Mouse (Mus musculus): Measurements from ENCODE around the gene Ubr2.

DNA sequence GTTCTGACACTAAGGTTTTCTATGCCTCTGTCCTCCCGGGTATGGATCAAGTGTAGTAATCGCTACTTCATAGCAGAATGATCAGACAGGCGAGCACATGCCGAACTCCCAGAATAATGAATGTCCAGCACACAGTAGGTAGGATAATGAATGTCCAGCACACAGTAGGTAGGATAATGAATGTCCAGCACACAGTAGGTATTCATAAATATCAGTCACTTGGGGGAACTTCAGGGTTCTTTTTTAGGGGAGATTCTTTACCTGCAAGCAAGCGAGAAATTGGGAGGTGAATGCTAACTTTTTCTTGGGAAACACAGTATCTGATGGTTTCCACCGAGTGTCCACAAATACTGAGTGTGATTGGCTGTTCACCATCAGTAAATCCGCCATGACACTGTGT is 37.8 kb downstream of the Ubr2 start:
- TF ChIP-seq GATA1 (IDR thresholded peaks at IDR 0.05; ENCODE audit: low read depth, low read length): no peak
- no peak for TF ChIP-seq SIN3A (IDR thresholded peaks at IDR 0.05; ENCODE audit: low read length)
- TF ChIP-seq CTCF (IDR thresholded peaks at IDR 0.05 in 2 of 3, conservative IDR thresholded peaks at IDR 0.05 in 1 of 3; ENCODE audit: control insufficient read depth in 1 of 3, insufficient read depth in 1 of 3, low read depth in 2 of 3, low read length in 3 of 3, poor library complexity in 1 of 3, severe bottlenecking in 1 of 3): no peak
- no peak for TF ChIP-seq ZC3H11A (IDR thresholded peaks at IDR 0.05; ENCODE audit: low read depth, low read length)
- TF ChIP-seq POLR2AphosphoS2 (IDR thresholded peaks at IDR 0.05; ENCODE audit: low read length): no peak
- no peak for TF ChIP-seq GABPA (IDR thresholded peaks at IDR 0.05; ENCODE audit: low read depth, low read length)
- no peak for TF ChIP-seq POLR2A (IDR thresholded peaks at IDR 0.05; ENCODE audit: control insufficient read depth in 1 of 2, insufficient read depth in 1 of 2, low read depth in 1 of 2, low read length in 2 of 2, poor library complexity in 1 of 2)
- no peak for TF ChIP-seq EP300 (IDR thresholded peaks at IDR 0.05; ENCODE audit: low read depth in 1 of 2, low read length in 2 of 2)
- no peak for TF ChIP-seq USF1 (IDR thresholded peaks at IDR 0.05; ENCODE audit: low read depth, low read length)
- TF ChIP-seq MEF2A (IDR thresholded peaks at IDR 0.05; ENCODE audit: extremely low read depth, insufficient replicate concordance, low read depth, low read length, poor library complexity, severe bottlenecking): no peak
- TF ChIP-seq TAL1 (IDR thresholded peaks at IDR 0.05; ENCODE audit: low read length): no peak
- TF ChIP-seq ETS1 (IDR thresholded peaks at IDR 0.05; ENCODE audit: low read depth, low read length): no peak
- TF ChIP-seq POLR2AphosphoS5 (IDR thresholded peaks at IDR 0.05; ENCODE audit: borderline replicate concordance, low read depth, low read length): no peak
- TF ChIP-seq RCOR1 (IDR thresholded peaks at IDR 0.05; ENCODE audit: low read depth, low read length): no peak

All from MEL (cell line).